Mouse (Mus musculus): ENCODE results near the gene Serpinb7.

Serpinb7 gene

GRCm38 (mm10) chr1:107489577-107489976 is 90.1 kb downstream of the Serpinb7 start:
- no peak for DNase-seq (ENCODE audit: low spot score)

DNA sequence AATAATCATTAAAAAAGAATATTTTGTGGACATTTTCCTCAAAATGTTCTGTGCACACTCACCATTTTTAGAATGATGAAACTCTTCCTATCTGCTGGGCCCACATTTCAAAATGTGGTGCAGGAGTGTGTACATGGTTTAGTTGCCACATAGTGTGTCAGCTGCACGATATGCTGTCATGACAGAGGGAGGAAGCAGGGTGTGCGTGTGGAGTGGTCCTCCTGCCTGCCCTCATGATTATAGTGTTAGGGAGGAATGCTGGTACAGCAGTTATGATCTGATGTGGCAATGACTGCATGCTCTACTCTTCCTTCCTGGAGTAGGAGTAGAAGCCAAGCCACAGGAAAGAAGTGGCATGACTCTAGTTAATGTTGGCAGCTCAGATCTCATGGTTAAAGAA is 97.3 kb downstream of the Serpinb7 start:
- DNase-seq (ENCODE audit: low spot score), result no peak

GRCm38 (mm10) chr1:107502025-107502424 is 102.6 kb downstream of the Serpinb7 start:
- no peak for DNase-seq (ENCODE audit: low spot score)

All from c-Kit-positive CD71-positive TER-119-positive erythroid progenitor cells, embryonic 14.5 days (primary cell).